Mouse (Mus musculus) urinary bladder, postnatal 10 days (tissue): ENCODE results near the gene Homer1.

Source experiments
- DNase-seq: peaks from one replicate; pipeline ENCODE4 v3.0.0; 2022; ENCODE audit warnings: low spot score

Homer1 gene

GRCm38 (mm10) chr13:93401947-93402346 lies 102.5 kb downstream of the Homer1 start:
- no peak for DNase-seq

- DNase-seq = no peak
Observed at GRCm38 (mm10) chr13:93406855-93407254, 107.4 kb downstream of the Homer1 start.

- DNase-seq = no peak
Observed at GRCm38 (mm10) chr13:93410343-93410742, 110.9 kb downstream of the Homer1 start.

DNA sequence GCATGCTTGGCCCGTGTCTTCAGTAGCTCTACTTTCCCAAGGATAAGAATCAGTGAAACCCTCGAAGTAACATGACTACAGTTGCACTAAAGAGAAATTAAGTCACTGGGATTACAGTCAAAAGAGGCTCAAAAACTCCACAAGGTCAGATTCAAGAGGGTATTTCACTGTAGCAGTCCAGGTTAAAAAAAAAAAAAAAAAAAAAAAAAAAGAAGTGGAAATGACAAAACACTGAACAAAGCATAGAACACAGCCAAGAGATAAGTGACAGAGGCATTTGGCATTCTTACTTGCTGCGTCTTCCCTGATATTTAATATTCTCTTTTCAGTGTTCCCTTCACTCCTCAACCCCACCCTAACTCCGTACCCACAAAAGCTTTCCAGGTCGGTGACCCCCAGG lies 115.6 kb downstream of the Homer1 start:
- DNase-seq = no peak

DNA sequence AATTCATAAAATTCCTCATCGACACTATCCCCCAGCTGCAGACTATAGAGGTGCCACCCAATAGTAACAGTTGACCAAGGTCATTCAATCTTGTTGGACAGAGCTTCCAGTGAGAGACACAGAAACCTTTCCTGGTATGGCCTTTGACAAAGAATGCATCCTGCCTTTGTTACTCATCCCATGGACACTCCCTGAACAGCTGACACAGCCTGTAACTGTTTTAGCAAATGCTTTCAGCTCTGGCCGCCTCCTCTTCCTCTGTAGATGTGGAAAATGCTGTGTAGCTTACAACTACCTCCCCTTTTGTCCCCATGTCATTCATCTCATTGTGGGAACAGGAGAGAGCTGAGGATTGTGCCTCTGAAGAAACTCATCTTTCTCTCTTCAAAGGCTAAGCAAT lies 118.9 kb downstream of the Homer1 start:
- no peak for DNase-seq

DNA sequence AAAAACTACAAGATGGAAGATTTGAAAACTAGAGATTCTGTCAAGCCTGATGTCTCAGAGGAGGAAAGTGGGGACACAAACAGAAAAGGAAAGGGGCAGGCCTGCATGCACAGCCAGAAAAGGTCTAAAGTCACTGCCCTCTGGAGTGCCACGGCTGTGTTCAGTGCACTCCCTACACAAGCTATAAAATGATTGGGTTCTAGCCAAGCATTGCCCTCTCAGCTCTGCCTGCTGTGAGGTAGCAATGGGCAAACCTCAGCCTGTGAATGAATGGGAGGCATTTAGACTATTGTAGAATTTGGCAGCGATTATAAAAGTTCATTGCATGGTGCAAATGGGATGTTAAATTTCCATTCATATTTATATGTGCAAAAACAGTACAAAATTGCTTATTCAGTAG lies 120.3 kb downstream of the Homer1 start:
- DNase-seq = no peak

DNA sequence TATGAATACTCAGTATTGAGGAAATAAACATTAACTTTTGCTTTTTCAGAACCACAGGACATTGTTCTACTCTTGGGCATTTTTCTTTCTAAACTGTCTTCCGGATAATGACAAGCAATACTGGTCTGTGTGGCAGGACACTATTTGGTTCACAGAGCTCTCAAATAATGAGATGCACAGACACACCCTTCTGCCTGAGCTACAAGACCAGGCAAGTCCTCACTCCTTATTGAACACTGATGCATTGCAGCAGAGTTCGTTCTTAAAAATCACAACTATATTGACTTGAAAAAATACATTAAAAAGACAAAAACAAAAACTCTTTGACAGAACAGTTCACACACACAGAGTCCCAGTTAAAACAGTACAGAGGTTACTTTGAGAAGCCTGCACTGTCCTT lies 123.8 kb downstream of the Homer1 start:
- DNase-seq = no peak

GRCm38 (mm10) chr13:93427920-93428876 lies 128.8 kb downstream of the Homer1 start:
- no peak for DNase-seq

DNA sequence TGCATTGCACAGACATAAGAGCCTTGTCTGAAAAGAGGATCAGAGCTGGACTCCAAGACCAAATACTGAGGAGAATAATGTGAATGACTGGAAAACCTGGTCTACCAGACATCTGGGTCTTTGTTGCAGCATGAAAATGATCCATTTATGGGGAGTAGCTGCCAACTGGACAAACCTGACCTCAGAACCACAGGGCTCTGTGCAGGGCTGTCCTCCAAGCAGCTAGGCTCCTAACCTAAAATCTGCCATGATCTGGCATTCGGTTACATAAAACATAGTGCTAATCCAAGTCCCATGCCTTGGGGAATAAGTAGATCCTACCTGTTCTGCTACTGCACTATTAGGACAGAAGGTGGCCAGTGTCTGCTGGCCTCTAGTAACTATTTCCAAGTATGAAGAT lies 129.8 kb downstream of the Homer1 start:
- no peak for DNase-seq

- DNase-seq = no peak
Observed at GRCm38 (mm10) chr13:93440167-93440566, 140.7 kb downstream of the Homer1 start.

DNA sequence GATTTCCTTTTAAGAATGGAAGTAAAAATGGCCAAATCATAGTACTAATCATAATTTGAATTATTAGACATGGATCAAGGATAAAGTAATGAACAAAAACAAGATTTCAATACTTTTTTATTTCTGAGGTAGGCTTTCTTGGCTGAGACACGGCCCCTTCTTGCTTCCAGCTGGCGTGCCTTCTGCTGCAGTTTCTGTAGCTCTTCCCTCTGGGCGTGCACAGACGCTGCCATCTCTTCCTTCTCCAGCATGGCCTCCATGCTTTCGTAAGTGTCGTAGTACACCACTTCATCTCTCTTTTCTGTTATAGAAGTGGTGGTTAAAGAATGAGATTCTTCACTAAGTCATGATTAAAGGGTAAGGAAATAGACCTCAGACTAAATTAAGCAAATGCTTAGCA lies 153.8 kb downstream of the Homer1 start:
- no peak for DNase-seq
